Mouse (Mus musculus) lung, embryonic 16.5 days (tissue): ENCODE measurements around the gene Ralgapa1. TPM values are rescaled to one million over a fixed set of nuclear protein-coding genes. Genes with fewer than 3 reads are reported as not detected.
"Not testable (repeated sequence)": the region's sequence is repeated elsewhere in the genome, so short reads cannot be mapped to it uniquely, and the experiment has no call there.

Source experiments
- ATAC-seq: fragments of 200-750 bp; cut with Nextera tagmentation; 2 replicates; pipeline ENCODE4 v1.8.0; 2017; ENCODE audit warnings: low read depth, mild to moderate bottlenecking, moderate library complexity
- H3K27ac ChIP-seq: fragments of 300-500 bp; sonication (generic); 2 replicates; pipeline ENCODE4 v1.5.1; 2014; ENCODE audit warnings: mild to moderate bottlenecking, control low read depth, low read length
- H3K27me3 ChIP-seq: fragments of 300-500 bp; sonication (generic); 2 replicates; pipeline ENCODE4 v1.6.1; 2014; ENCODE audit warnings: low read depth, low read length, mixed read lengths; ENCODE audit not compliant: control insufficient read depth, insufficient read depth
- H3K36me3 ChIP-seq: fragments of 300-500 bp; sonication (generic); 2 replicates; pipeline ENCODE4 v1.6.1; 2014; ENCODE audit warnings: low read length; ENCODE audit not compliant: control insufficient read depth, insufficient read depth
- H3K4me1 ChIP-seq: fragments of 300-500 bp; sonication (generic); replicated peaks from 2 replicates; pipeline ENCODE4 v1.6.1; 2014; ENCODE audit warnings: low read length, mixed read lengths; ENCODE audit not compliant: control insufficient read depth, insufficient read depth
- H3K4me2 ChIP-seq: fragments of 300-500 bp; sonication (generic); 2 replicates; pipeline ENCODE4 v1.6.1; 2014; ENCODE audit warnings: low read depth, low read length, control low read depth
- H3K4me3 ChIP-seq: fragments of 300-500 bp; sonication (generic); 2 replicates; pipeline ENCODE4 v1.5.1; 2014; ENCODE audit warnings: mild to moderate bottlenecking, low read length, control low read depth
- H3K9ac ChIP-seq: fragments of 300-500 bp; sonication (generic); 2 replicates; pipeline ENCODE4 v1.6.1; 2014; ENCODE audit warnings: low read length, control low read depth
- H3K9me3 ChIP-seq: fragments of 300-500 bp; sonication (generic); 2 replicates; pipeline ENCODE4 v1.6.1; 2016; ENCODE audit warnings: low read length; ENCODE audit not compliant: control insufficient read depth
- WGBS: fragments of 180-500 bp; shearing (Covaris S2); extraction: QIAGEN DNeasy Blood & Tissue Kit; methylation state at CpG from one replicate; pipeline ENCODE4 v1.1.7; 2014; 5-methylcytosine and 5-hydroxymethylcytosine counted together
- microRNA-seq: library from miRNA; unstranded; fragments of <30 nt; microRNA quantifications from one replicate; pipeline ENCODE4, GENCODE M21; 2016
- polyA plus RNA-seq: library from polyadenylated mRNA; unstranded; fragments of >200 nt; fragmentation: Nextera tagmentation; extraction: Ambion mirVana; gene quantifications from 2 replicates; pipeline ENCODE4 v1.2.1, GENCODE M21; 2015

The Ralgapa1 gene
- polyA plus RNA-seq, 1 experiment from 2014 or later = 13.8 TPM

DNA sequence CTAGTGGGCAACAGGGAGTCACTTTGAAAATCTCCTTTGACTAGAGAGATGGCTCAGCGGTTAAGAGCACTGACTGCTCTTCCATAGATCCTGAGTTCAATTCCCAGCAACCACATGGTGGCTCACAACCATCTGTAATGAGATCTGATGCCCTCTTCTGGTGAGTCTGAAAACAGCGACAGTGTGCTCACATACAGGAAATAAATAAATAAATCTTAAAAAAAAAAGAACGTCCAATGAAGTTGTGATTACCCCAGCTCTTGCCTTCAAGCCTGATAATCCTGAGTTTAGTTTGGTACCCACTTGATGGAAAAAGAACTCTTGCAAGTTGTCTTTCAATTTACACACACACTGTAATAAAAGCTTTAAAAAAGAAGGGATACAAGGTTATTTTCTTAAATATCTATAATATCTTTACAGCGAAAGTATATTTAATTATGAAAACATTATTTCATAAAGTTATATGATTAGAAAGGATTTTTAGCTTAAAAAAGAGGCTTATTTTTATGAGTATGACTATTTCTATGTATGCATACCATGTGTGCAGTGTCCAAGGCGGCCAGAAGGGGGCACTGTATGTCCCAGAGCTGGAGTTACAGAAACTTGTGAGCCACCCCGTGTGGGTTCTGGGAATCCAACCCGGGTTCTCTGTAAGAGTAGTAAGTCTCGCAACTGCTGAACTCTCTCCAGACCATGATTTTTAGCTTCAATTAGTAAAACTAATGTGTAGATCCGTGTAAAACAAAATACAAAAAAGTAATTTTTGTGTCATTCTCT lies 256.6 kb downstream of the Ralgapa1 start:
- no peaks in the 10 kb centered on the region for H3K4me1 ChIP-seq
- H3K36me3 ChIP-seq = no peaks in the 10 kb centered on the region
- H3K9ac ChIP-seq = no peak overlapping the region
- H3K27ac ChIP-seq = no peak overlapping the region
- no peak overlapping the region for H3K4me3 ChIP-seq
- H3K4me2 ChIP-seq = no peak overlapping the region
- no peak for ATAC-seq
- H3K27me3 ChIP-seq = no peaks in the 10 kb centered on the region
- WGBS = 83% methylated on average over 9 of the region's 9 CpGs
- H3K9me3 ChIP-seq = no peaks in the 10 kb centered on the region

DNA sequence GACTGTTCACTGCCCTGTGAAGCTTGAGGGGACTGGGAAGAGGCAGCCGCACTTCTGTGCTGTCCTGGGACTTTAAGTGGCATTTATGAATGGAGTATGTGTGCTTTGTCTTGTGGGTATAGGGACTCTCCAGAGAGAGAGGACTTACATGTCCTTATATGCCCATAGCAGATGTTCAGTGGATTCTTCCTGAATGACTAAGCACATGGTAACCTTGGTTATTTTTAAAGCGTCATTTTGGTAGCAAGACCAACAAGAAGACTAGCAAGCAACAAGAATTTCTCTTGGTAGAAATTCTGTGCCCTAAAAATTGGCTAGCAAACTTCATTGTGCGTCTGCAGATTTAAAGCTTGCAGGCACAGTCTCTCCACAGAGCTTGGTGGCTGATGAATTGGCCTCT lies 257.2 kb downstream of the Ralgapa1 start:
- Histone ChIP-seq H3K36me3 (no peaks in the 10 kb centered on the region), H3K27ac (no peak overlapping the region), H3K4me1 (no peaks in the 10 kb centered on the region), H3K9ac (no peak overlapping the region), H3K9me3 (no peaks in the 10 kb centered on the region), H3K4me2 (no peak overlapping the region), H3K4me3 (no peak overlapping the region), H3K27me3 (no peaks in the 10 kb centered on the region)
- ATAC-seq = no peak
- 92% methylated on average over 3 of the region's 3 CpGs for WGBS

DNA sequence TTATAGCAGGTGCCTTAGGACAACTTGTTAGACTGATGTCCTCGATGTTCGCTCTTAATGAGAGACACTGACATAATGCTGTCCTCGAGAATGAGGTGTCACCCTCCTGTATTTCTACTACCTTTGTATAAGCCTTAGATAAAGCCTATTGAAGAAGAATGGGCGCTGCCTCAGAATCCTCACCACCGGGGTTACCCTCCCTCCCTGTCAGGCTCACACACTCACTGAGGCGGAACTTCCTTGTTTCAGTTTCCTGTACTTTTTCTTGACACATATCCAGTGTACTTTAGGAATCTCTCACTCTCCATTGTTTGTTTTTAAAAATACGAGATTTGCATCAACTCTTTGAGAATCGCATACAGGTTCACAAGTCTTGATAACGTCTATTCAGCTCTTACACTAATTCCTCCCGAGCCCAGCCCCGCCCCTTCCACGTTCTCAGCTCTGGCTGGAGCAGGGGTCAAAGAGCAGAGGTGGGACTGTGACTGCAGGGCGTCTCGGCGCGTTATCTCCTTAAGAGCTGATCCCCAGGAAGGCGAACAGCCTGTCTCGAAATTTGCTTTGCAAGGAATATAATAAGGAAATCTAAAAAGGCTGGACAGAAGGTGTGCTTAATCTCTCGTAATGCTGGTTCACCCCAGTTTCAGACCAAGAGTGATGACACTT lies 260.8 kb downstream of the Ralgapa1 start:
- Histone ChIP-seq H3K4me1 (no peaks in the 10 kb centered on the region), H3K4me3 (peak overlapping the region; percentile 47), H3K4me2 (peak overlapping the region; percentile 58), H3K9ac (peak overlapping the region; percentile 45; the same call in 1 of the 2 replicates), H3K36me3 (no peaks in the 10 kb centered on the region), H3K27ac (no peak overlapping the region), H3K9me3 (no peaks in the 10 kb centered on the region), H3K27me3 (no peaks in the 10 kb centered on the region)
- 10% methylated on average over 19 of the region's 19 CpGs for WGBS
- no peak for ATAC-seq

DNA sequence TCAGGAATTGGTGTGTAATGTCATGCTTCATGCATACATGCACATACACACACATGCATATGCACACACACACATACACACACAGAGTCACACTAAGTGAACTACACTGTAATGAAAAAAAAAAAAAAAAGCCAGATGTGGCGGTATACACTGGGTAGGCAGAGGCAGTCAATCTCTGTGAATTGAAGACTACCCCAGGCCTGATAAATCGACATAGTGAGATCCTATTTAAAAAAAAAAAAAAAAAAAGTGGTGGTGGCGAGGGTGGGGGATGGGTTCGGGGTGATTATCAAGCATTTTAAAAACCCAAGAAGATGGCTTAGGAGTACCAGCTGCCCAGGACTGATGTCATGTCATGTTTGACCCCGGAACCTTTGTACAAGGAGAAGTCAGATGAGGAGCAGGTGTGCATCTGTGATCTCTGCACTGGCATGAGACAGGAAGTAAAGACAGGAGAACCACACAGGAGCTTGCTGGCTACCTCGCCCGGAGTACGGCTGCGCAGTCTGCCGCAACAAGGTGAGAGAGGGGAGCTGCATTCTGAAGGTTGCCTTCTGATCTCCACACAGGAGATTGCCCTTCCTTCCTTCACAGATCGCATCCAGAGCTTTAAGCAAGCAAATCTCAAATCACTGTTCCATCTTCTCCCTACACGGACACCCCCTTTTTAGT lies 261.6 kb downstream of the Ralgapa1 start:
- H3K4me1 ChIP-seq = no peaks in the 10 kb centered on the region
- H3K9me3 ChIP-seq = no peaks in the 10 kb centered on the region
- no peak overlapping the region for H3K9ac ChIP-seq
- no peak overlapping the region for H3K4me2 ChIP-seq
- no peak overlapping the region for H3K27ac ChIP-seq
- no peaks in the 10 kb centered on the region for H3K36me3 ChIP-seq
- no peak for ATAC-seq
- 78% methylated on average over 12 of the region's 12 CpGs for WGBS
- H3K27me3 ChIP-seq = no peaks in the 10 kb centered on the region
- no peak overlapping the region for H3K4me3 ChIP-seq

DNA sequence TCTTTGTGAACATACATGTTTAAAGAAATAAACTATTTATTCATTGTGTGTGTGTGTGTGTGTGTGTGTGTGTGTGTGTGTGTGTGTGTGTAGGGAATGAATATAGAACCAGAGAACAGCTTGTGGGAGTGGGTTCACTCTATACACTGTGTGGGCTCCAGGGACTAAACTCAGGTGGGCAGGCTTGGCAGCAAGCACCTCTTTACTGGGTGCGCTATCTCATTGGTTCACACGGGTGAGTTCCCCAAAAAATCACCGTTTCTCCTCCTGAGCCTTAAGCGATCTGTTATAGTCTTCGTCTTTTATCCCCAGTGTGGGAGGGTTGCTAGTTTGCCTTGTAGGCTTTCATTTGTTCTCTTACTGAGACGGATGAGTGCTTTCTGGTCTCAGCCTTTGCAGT lies 263.1 kb downstream of the Ralgapa1 start:
- Histone ChIP-seq H3K36me3 (no peaks in the 10 kb centered on the region), H3K4me3 (no peak overlapping the region), H3K27me3 (no peaks in the 10 kb centered on the region), H3K4me2 (no peak overlapping the region), H3K4me1 (no peaks in the 10 kb centered on the region), H3K9me3 (no peaks in the 10 kb centered on the region), H3K27ac (no peak overlapping the region), H3K9ac (no peak overlapping the region)
- 83% methylated on average over 6 of the region's 6 CpGs for WGBS
- no peak for ATAC-seq

DNA sequence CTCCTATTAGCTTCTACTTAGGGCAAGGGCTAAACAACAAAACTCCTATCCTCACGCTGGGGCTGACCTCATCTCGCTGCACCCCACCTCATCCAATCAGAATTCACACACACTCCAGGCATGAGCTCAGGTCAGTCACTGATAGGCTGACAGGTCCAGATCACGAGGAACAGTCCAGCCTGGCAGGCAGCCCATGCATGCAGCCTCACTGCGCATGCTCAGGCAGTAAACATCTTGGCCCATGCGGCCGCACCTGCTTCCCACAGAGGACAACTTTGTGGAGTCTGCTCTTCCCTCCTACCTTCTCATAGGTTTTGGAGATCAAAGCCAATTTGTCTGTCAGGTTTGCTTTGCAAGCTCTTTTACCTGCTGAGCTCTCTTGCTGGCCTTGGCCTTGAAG lies 266.1 kb downstream of the Ralgapa1 start:
- not testable (repeated sequence) for ATAC-seq, H3K4me1 ChIP-seq, H3K9ac ChIP-seq, H3K27ac ChIP-seq, H3K27me3 ChIP-seq, H3K4me2 ChIP-seq, H3K4me3 ChIP-seq, H3K9me3 ChIP-seq, H3K36me3 ChIP-seq
- WGBS = 65% methylated on average over 6 of the region's 6 CpGs

Small RNA genes within 50 kb of the gene (microRNA-seq; reads per million reads assigned to microRNA genes)
- gene Gm23394 = 1.6 reads per million

Other genes starting within 250 kb of the Ralgapa1 start
- 0.13 and 0.20 TPM in 2 replicates for gene Insm2, start 221.7 kb downstream of the Ralgapa1 start, polyA plus RNA-seq
- 44.9 and 45.3 TPM in 2 replicates for gene Brms1l, start 15.2 kb upstream of the Ralgapa1 start, polyA plus RNA-seq